Mouse (Mus musculus) kidney, adult 18-20 months (tissue): Measurements from ENCODE around the gene Cpa4.
A peak's percentile ranks its signal among the peaks of the same experiment; 100 is the strongest.

Experiments used
- DNase-seq: peaks from one replicate; pipeline ENCODE4 v3.0.0; 2021

The Cpa4 gene

DNA sequence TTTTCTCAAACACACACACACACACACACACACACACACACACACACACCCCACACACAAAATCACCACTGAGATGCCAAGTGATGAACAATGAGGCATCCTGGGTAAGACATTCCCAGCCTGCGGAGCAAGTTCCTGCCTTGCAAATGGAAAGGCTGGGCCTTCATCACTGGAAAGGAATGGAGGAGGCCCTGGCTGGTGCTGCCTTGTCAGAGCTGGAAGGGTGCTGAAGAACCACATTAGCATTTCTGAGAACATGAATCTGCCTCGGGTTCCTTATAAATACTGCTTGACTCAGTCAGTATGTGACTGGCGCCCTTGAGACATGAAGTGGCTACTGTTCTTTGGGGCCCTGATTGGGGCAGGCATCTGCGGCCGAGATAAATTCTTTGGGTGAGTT is at the start of gene Cpa4:
TSS of gene Cpa4 (plus strand) at position 301 of the 400 bp plus-strand sequence.
- no peak for DNase-seq

DNA sequence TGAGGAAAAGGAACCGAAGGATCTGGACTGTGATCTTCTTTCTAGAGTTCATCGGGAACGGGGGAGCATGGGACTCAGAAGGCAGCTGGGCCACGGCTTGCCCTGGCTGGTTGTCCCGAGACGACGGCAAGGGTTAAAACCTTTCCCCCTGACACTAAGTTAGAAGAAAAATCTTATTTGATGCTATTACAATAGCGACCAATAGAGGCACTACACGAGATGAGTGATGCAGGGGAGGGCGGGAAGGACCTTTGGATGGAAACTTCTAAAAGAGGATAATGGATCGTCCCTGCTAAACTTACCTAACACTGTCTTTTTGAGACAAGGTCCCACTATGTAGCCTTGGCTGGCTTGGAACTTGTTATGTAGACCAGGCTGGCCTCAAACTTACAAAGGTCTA is 47.8 kb upstream of the Cpa4 start:
- no peak for DNase-seq

DNA sequence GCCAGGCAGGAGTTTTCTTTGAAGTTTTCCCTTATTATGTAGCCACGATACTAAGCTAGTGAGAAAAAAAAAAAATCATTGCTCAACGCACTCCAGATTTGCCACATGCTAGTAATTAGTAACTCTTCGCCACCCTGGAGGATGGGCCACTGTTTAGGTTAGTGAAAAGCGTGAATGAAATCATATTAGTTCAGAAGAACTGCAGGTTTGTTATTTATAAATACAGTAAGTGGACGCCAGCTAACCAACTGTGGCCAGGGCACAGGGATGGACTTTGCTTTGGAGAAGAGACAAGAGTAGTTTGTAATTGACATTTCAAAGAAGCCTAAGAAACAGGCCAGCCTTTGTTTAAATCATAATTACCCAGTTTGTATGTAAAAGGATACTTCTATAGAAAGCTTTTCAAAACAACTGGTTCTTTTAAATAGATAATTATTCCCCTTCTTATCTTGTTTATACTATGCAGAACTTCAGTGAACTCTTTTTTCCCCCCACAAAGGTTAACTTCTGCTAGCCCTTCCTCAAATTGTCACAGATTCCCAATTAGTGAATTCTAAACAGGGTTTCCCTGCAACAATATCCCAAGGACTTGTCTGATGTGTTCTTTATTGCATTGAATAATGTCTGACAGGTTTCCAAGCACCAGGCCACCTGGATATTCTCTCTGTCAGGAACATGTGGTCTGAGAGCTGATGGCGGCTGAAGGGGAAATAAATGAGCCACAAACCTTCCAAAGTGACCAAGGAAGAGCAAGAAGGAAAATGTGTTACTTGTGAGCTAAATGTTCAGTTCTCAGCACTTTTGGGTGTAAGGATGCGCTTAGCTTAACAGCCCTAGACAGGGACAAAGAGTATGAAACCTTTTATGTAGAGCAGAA is 42.5 kb upstream of the Cpa4 start:
- DNase-seq, result peak; percentile 11

DNA sequence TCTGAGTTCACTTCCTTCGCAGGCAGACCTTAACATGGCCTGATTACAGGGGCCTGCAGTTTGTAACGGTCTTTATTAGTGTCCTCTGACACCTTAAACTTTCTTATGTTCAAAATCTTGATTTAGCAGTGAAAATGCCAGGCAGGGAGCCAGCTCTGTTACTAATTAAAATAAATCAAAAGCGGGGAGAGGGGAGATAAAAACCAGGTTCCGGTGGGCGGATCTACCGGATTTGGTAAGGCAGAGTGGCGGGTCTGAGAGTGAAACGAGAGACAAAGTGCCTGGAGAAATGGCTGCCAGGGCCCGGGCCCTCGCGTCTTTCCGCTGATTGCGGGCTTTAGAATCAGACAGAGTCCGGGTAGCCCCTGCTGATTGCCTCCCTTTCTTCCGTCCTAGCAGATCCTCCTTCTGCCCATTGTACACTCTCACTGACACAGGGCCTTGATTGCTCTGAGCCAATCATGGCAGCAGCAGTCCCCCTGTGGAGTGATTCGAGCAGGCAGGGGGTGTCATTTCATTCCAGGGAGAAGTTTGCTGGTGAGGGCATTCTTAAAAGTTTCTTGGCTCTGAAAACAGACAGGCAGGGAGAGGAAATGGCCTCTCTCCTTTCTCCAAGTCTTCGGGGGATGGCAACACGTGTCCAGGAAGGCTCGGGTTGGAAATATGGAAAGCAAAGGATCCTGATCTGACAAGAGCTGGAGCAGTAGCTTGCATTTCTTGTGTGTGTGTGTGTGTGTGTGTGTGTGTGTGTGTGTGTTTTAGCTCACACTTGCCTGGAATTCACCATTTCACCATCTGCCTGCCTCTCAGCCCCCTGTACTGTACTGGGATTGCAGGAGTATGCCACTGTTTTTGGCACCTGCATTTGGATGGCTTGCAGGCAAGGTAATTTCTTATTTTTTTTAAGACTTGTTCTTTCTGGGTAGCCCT is 41.3 kb upstream of the Cpa4 start:
- peak; percentile 37 for DNase-seq

DNA sequence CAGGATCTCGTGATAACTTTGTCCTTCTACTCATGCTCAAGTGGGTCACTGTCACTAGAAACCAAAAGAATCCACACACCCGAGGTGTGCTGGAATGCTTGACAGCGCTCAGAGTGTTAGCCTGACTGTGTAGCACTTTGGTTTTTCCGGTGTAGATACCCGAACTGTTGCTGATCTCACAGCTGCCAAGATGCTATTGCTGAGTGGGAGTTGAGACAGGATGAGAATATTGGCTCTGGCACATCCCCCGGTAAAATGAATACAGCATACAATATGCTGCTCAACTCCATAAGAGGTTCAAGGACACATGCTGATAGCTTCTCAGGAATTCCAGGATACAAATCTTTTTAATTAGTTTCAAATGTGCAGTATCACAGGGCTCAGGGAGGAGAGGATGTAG is 39.4 kb upstream of the Cpa4 start:
- no peak for DNase-seq

DNA sequence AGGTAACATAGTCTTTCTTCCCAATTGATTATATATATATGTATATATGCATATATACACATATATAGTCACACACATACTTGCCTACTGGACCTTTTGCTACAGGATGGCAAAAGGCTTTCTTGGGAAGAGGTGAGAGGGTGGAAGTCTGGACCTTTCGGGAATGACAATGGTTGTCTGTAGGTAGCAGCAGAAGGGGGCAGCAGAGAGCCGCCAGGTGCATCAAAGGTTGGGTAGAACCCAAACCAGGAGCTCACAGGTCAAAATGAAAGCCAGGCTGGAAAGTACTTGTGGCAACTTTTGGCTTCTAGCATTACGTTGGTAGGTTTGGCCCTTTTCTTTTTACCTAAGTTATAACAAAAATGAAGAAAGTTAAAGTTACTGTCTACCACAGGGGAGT is 32.8 kb upstream of the Cpa4 start:
- DNase-seq, result peak; percentile 47

DNA sequence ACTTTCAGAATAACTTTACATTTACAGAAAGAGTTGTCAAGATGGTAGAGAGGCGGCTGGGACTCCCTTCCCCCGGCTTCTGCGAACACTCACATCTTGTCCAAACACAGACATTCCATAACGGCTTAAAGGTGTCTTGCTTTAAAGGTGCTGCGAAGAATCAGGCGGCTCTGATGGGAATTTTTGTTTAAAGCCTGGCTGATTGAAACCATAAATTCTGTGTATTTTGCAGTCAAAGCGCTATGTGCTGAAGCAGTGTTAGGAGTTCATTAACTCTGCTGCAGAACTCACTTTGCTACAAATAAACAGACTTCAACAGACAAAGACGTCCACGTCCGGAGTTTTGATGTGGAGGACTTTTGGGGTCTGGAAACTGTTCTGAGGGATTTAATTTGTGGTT is 29.9 kb upstream of the Cpa4 start:
- no peak for DNase-seq

DNA sequence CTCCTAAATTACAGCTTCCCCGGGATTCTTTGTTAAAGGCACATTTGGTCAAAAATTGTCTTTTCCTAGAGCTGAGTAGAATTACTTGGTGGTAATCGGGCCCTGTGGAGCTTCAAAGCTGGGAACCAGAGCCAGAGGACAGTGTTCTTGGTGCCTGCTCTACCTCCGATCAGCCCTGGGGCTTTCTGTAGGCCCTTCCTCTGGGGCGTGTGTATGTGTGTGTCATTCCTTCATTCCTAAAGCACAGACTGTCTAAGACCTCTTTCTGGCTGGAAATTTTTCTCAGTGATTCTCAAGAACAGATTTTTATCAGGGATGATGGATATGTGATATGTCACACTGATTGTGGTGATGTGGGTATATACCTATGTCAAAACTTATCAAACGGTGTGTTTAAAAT is 29.4 kb upstream of the Cpa4 start:
- no peak for DNase-seq

DNA sequence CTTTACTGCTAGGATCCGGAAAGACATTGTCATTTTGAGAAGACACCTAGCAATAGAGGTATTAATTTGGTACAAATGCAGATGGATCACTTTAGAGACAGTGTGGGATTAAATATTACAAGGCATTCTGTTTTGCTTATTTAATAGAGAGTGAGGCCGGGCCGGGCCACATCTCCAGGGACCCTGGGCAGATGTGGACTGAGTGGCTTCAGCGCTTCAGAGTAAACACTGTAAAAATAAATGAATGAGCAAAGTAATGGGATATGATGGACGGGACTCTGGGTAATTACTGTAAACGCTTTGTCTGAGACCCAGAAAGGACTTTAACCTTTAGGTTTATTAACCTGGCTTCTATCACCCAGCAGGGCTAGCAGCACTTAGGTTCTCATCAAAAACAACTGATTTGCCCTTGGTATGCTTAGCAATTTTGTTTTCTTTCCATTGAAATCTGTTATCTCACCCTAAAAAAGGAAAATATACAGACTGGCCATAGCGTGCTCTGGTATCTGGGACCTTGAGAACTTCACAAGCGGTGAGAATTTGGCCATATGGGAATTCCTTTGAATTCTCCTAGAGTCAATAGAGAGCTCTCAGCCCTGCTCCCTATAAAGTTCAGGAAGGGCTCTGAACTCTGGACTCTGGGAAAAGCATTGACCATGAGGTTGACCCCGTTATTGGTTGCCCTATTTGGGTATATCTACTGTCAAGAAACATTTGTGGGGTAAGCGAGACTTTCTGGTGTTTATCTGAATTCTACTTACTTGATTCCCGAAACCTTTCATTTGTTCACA is 27.0 kb upstream of the Cpa4 start, which contains the start of gene Cpa2:
TSS of gene Cpa2 (plus strand) at position 574 of the 791 bp plus-strand sequence.
- no peak for DNase-seq

DNA sequence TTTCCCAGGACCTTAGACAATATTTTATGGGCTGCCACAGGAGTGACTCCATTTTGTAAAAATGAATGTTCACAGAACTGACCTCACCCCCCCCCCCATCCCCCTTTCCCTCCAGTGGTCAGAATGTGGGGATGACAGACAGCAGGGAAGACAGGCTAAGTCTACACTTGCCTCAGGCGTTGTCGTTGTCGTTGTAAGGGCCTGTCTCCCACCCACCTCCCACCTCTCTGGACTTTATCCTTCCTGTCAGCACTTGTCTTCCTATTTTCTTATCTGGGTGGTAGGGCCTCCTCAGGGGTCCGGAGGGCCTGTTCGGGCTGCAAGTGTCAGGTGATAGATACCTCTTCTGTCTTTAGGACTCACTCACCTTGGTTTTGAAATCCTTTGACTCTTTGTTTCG is 25.9 kb upstream of the Cpa4 start:
- no peak for DNase-seq

DNA sequence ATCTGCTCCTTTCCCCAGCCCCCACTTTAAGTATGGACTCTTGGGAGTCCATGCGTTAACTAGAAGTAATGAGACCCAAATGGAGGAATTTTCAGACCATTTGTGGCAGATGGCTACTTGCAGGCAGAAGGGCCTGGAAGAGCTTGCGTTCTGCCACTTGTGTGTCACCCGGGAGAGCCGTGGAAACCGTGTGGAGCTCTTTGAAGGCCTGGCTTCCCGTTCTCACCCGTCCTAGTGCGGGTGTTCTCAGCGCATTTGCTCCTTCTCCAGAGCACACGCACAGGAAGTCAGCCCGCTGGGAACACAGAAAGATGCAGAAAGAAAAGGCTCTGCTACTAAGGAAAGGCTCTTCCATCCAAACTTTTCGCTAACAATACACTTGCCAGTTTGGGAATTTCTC is 25.1 kb upstream of the Cpa4 start:
- DNase-seq, result no peak

DNA sequence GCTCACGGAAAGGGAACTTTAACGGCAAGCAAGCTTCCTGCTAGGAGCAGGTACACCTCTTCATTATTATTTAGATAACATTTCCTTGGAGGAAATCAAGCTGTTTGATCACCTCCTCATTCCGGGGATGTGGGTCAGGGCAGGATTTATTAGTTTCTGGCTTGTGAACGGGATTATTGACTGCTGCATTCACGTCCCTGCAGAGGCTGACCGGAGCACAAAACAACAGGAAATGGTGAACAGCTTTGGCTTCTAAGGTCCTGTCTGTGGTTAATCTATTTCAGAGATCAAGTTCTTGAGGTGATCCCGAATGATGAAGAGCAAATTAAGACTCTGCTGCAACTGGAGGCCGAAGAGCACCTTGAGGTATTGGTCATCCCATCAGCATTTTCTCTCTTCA is 24.3 kb upstream of the Cpa4 start:
- no peak for DNase-seq

DNA sequence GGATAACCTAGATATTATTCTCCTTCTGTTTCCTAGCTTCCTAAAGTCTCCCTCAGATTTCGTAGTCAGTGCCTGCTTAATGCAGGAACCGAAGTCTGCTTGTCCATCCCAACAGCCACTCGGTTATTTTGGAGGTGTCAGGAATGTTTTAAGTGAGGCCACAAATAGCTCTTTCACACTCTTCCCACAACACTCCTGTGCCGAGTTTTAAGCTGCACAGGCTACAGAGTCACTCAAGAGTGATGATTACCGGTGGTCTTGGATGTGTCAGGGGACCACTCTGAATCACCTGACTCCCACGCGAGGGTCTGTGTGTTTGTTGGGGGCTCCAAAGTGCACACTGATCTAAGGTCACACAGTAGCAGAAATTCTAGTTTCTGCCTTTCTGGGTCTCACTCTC is 22.5 kb upstream of the Cpa4 start:
- no peak for DNase-seq

DNA sequence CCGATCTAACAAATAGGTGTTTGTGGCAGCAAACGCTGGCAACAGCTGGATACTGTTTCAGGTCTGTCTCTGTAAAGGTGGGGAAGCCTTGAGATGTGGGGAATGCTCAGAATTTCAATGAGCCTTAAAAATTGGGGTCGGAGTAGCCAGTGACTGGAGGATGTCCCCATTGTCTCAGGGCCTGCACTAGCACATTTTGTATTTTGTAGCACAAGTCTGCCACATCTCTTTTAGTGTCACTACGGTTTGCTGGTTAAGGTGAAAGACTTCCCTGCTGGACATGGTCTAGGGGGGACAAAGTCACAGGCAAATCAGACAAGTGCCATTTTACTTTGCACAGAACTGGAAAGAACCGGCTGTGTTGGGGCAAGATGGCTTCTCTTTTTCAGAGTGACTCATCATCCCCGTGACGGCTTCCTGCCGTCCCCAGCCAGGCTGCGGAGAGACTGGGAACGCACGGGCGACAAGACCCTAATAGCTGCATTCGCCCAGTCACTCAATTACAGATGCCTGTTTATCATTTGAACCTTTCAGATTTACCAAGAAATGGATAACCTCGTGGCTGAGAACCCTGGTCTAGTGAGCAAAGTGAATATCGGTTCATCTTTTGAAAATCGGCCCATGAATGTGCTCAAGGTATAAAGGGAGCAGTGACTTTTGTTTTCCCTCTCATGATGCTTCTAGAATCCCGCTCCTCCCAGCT is 21.4 kb upstream of the Cpa4 start:
- no peak for DNase-seq

DNA sequence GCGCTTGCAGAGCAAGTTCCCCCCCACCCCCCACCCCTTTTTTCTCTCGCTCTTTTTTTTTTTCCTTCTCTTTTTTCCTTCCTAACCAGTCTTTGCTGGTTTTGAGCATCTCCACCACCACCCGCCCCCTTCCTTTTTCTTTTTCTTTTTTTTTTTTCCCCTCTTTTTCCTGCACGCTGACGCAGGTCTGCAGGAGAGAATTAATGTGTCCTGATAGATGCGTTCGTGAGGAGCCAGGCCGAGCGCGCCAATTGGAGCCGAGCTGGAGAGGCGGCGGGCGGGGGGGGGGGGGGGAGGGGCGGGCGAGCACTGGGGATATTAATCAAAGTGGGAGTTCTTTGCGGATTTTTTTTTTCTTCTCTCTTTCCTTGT is 20.9 kb upstream of the Cpa4 start:
- no peak for DNase-seq

DNA sequence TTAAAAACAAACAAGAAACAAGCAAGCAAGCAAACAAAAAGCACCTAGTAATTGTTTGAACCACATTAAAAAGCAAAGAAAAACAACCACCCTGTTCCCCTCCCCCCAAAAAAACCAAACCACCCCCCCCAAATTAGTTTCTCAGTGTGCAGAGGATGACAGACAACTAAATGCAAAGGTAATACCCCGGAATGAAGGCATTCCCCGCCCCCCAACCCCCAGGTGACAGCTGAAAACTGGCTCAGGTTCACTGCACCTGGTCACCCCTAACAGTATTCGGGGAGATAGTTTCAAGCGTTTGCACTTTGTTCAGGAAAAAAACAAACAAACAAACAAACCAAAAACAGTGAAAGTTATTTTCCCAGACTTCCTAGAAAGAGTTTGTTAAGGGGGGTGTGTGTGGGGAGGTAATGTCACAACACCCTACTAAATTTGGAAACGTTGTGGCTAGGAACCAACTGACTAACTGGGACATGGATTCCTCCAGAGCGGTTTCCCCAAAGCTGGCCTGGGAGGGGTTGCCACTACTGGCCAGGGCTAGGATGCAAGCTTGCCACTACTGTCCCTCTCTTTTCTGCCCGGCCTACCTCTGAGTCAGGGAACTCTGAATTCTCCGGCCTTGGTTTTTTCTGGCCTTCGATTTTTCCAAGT is 20.4 kb upstream of the Cpa4 start:
- DNase-seq, result no peak

DNA sequence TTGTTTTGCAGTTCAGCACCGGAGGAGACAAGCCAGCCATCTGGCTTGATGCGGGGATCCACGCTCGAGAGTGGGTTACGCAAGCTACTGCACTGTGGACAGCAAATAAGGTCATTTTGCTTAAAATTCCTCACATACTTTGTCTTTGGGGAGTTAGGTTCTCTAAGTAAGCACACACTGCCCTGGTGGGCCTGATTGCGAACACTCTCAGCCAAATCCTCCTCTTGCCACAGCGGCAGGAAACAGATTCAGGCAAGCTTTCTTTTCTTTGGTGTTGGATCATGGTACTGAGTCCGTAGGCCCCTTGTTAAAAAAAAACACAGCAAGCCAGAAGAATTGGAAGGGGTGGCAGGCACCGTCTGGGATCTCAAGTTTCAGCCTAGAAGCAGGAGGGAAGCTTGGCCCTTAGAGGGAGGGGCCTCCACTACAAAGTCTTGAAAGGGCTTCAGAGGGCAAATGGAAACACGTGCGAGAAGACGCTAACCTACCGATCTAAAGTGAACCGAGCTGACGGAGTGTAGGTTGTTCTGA is 18.9 kb upstream of the Cpa4 start:
- DNase-seq, result peak; percentile 6

DNA sequence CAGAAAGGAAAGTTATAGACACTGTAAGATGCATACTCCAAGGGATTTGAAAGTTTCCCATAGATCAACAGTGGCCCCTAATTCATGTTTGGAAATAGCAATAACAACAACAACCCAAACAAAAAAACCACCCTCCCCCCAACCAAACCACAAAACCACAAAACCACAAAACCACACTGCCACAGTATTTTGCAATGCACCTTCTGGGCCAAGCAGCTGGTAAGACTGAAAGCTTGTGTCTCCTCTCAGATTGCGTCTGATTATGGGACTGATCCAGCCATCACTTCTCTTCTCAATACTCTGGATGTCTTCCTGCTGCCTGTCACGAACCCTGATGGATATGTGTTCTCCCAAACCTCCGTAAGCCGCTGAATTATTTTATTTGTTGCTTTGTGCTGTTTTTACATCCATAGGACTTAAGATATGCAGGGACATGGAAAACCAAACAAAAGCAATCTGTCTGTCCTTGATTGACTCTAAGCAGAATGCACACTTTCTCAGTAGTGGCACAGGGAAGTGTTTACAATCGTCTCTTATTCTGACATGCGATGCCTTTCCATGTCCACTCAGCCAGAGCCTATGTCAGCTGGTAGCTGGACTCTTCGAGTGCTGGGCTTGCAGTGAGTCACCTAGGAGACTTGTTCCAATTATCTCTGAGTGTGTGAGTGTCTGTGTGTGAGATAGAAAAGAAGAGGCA is 17.5 kb upstream of the Cpa4 start:
- no peak for DNase-seq

DNA sequence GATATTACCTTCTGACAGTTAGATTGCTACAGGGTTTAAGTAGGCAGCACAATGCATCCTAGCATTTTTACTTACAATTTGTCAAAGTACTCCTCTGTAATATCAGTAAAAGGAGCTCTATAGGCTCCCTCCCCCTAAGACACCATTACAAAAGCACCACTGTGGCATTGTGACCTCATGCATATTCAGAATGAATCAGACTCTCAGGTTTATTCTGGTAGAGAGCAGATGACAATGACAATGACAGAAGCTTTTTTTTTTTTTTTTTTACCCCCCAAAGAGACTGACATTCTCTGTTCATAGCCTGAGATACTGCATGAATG is 17.0 kb upstream of the Cpa4 start:
- DNase-seq, result no peak

DNA sequence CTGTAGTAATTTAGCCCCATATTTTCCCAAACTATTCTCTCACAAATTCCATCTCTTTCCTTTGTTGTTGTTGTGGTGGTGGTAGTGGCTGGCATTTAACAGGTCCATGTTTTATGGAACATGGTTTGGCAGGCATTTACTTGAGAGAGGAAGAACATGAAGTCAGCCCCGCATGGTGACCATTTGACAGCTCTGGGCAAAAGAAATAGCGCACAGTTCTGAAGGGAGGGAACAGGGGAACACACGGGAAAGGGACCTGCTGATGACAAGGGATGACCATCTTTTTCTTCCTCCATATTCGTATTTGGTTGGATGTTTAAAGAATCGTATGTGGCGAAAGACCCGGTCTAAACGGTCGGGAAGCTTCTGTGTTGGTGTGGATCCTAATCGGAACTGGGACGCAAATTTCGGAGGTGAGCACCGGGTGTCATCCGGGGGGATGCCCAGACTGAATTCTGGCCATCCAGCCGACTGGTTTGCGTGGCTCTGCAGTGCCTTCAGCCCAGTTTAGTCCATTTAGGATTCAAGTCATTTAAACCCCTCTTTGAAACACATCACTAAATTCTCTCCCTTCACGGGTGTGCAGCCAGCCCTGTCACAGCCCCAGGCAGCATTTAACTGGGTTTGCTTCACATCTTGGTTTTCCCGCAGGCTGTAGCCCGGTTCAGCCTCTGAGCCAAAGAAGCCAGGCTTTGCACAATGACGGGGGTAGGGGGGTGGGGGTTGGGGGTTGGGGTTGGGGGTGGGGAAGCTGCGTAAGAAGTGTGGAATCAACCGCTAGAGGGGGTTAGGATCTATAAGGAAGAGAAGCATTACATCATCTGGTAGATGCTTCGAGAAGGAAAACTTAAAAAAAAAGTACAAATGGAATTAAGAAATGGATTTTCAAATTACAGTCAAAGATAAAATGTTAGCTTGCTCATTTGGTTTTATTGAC is 16.3 kb upstream of the Cpa4 start:
- DNase-seq, result no peak
